Mouse (Mus musculus) MEL (cell line): Measurements from ENCODE around the gene Cabp2. TPM values are rescaled to one million over a fixed set of nuclear protein-coding genes. Genes with fewer than 3 reads are reported as not detected.
"Not testable (repeated sequence)": the region's sequence is repeated elsewhere in the genome, so short reads cannot be mapped to it uniquely, and the experiment has no call there.

Source experiments
- DNase-seq: peaks from one replicate; pipeline ENCODE4 v3.0.0; 2011; ENCODE audit warnings: low read depth, low spot score
- H3K27ac ChIP-seq: 2 replicates; pipeline ENCODE4 v1.5.1; 2012; ENCODE audit warnings: low read depth, mild to moderate bottlenecking, control low read depth, low read length, moderate library complexity; ENCODE audit not compliant: control insufficient read depth
- H3K27me3 ChIP-seq, 2 experiments: fragments of 150-350 bp in 1 of 2; sonication (generic) in 1 of 2; 2 replicates each; pipeline ENCODE4 v1.6.1; 2012; ENCODE audit warnings: low read length in 2 of 2, mild to moderate bottlenecking in 2 of 2, improper control_type of control experiment in 1 of 2, moderate library complexity in 1 of 2; ENCODE audit not compliant: insufficient read depth in 2 of 2, control insufficient read depth in 1 of 2
- H3K36me3 ChIP-seq, 2 experiments: 2 replicates each; pipeline ENCODE4 v1.6.1; 2012 to 2014; ENCODE audit warnings: low read length in 2 of 2, improper control_type of control experiment in 1 of 2, inconsistent platforms in 1 of 2, mild to moderate bottlenecking in 1 of 2; ENCODE audit not compliant: insufficient read depth in 2 of 2, control insufficient read depth in 1 of 2
- H3K4me1 ChIP-seq, 2 experiments: fragments of 150-350 bp in 1 of 2; sonication (generic) in 1 of 2; 2 replicates each; pipeline ENCODE4 v1.6.1; 2012; ENCODE audit warnings: low read length in 2 of 2, improper control_type of control experiment in 1 of 2, mild to moderate bottlenecking in 1 of 2; ENCODE audit not compliant: insufficient read depth in 2 of 2, control insufficient read depth in 1 of 2
- H3K4me3 ChIP-seq, 2 experiments: fragments of 150-350 bp in 1 of 2; sonication (generic) in 1 of 2; 2 replicates each; pipeline ENCODE4 v1.5.1; 2012; ENCODE audit warnings: low read depth in 2 of 2, low read length in 2 of 2, mild to moderate bottlenecking in 2 of 2, moderate library complexity in 2 of 2, control low read depth in 1 of 2, improper control_type of control experiment in 1 of 2; ENCODE audit not compliant: control insufficient read depth in 1 of 2, insufficient read depth in 1 of 2
- H3K79me2 ChIP-seq: 2 replicates; pipeline ENCODE4 v1.6.1; 2012; ENCODE audit warnings: mild to moderate bottlenecking, low read length, moderate library complexity; ENCODE audit not compliant: control insufficient read depth, poor library complexity, insufficient read depth
- H3K9ac ChIP-seq: 2 replicates; pipeline ENCODE4 v1.6.1; 2012; ENCODE audit warnings: low read depth, mild to moderate bottlenecking, control low read depth, low read length, moderate library complexity; ENCODE audit not compliant: control insufficient read depth, poor library complexity, severe bottlenecking
- H3K9me3 ChIP-seq: fragments of 150-350 bp; sonication (generic); replicated peaks from 2 replicates; pipeline ENCODE4 v1.6.1; 2012; ENCODE audit warnings: mild to moderate bottlenecking, low read length, improper control_type of control experiment, moderate library complexity; ENCODE audit not compliant: insufficient read depth
- CTCF ChIP-seq, 3 experiments: IDR thresholded peaks in 2 of 3; conservative IDR thresholded peaks in 1 of 3; 2 replicates each; pipeline ENCODE4 v1.5.1; 2011 to 2012; ENCODE audit warnings: low read length in 3 of 3, low read depth in 2 of 3, mild to moderate bottlenecking in 2 of 3, improper control_type of control experiment in 1 of 3, inconsistent platforms in 1 of 3, mixed read lengths in 1 of 3, moderate library complexity in 1 of 3; ENCODE audit not compliant: control insufficient read depth in 1 of 3, insufficient read depth in 1 of 3, poor library complexity in 1 of 3, severe bottlenecking in 1 of 3
- E2F4 ChIP-seq: IDR thresholded peaks from 2 replicates; pipeline ENCODE4 v1.6.1; 2011; ENCODE audit warnings: low read depth, low read length, improper control_type of control experiment, borderline replicate concordance
- ELF1 ChIP-seq: IDR thresholded peaks from 2 replicates; pipeline ENCODE4 v1.6.1; 2014; ENCODE audit warnings: low read depth, mild to moderate bottlenecking, inconsistent platforms, low read length, improper control_type of control experiment, moderate library complexity
- EP300 ChIP-seq, 2 experiments: IDR thresholded peaks; 2 replicates each; pipeline ENCODE4 v1.6.1; 2011; ENCODE audit warnings: improper control_type of control experiment in 2 of 2, low read length in 2 of 2, low read depth in 1 of 2, mild to moderate bottlenecking in 1 of 2
- GABPA ChIP-seq: IDR thresholded peaks from 2 replicates; pipeline ENCODE4 v1.6.1; 2012; ENCODE audit warnings: low read depth, mild to moderate bottlenecking, inconsistent platforms, low read length, improper control_type of control experiment, moderate library complexity
- HCFC1 ChIP-seq: IDR thresholded peaks from 2 replicates; pipeline ENCODE4 v1.6.1; 2012; ENCODE audit warnings: low read depth, mild to moderate bottlenecking, inconsistent platforms, low read length, improper control_type of control experiment, moderate library complexity
- MAFK ChIP-seq: IDR thresholded peaks from 2 replicates; pipeline ENCODE4 v1.6.1; 2011; ENCODE audit warnings: low read depth, mild to moderate bottlenecking, low read length, improper control_type of control experiment, borderline replicate concordance
- MAX ChIP-seq: IDR thresholded peaks from 2 replicates; pipeline ENCODE4 v1.6.1; 2011; ENCODE audit warnings: low read length, improper control_type of control experiment
- MXI1 ChIP-seq: IDR thresholded peaks from 2 replicates; pipeline ENCODE4 v1.6.1; 2011; ENCODE audit warnings: mild to moderate bottlenecking, low read depth, low read length, improper control_type of control experiment
- NRF1 ChIP-seq: IDR thresholded peaks from 2 replicates; pipeline ENCODE4 v1.6.1; 2014; ENCODE audit warnings: low read depth, mild to moderate bottlenecking, inconsistent platforms, low read length, improper control_type of control experiment, moderate library complexity; ENCODE audit not compliant: poor library complexity, insufficient read depth, severe bottlenecking
- USF1 ChIP-seq: IDR thresholded peaks from 2 replicates; pipeline ENCODE4 v1.6.1; 2014; ENCODE audit warnings: low read depth, mild to moderate bottlenecking, inconsistent platforms, low read length, improper control_type of control experiment, moderate library complexity
- USF2 ChIP-seq, 2 experiments: IDR thresholded peaks; 2 replicates each; pipeline ENCODE4 v1.6.1; 2011 to 2012; ENCODE audit warnings: improper control_type of control experiment in 2 of 2, low read length in 2 of 2, borderline replicate concordance in 1 of 2, inconsistent platforms in 1 of 2, low read depth in 1 of 2, mild to moderate bottlenecking in 1 of 2; ENCODE audit not compliant: insufficient read depth in 1 of 2
- ZMIZ1 ChIP-seq: IDR thresholded peaks from 2 replicates; pipeline ENCODE4 v1.6.1; 2012; ENCODE audit warnings: low read depth, mild to moderate bottlenecking, inconsistent platforms, low read length, improper control_type of control experiment, moderate library complexity
- polyA plus RNA-seq, 2 experiments: library from polyadenylated mRNA; stranded (reverse) in 1 of 2; unstranded in 1 of 2; fragments of >175 nt in 1 of 2; fragments of >200 nt in 1 of 2; gene quantifications; 2 replicates each; pipeline versions ENCODE4 v1.2.1 to v1.2.4; 2012; ENCODE audit warnings: low replicate concordance in 2 of 2, low read depth in 1 of 2; ENCODE audit not compliant: insufficient read length in 2 of 2, insufficient read depth in 1 of 2, missing spikeins in 1 of 2
- total RNA-seq: library from RNA; depleted of rRNA; stranded (reverse); fragments of 300-350 nt; gene quantifications from 2 replicates; pipeline ENCODE4 v1.2.3, GENCODE M21; 2012

Cabp2 gene
- total and polyA plus RNA-seq, 3 experiments = 0.14 TPM; not detected in 2

GRCm38 (mm10) chr19:4059069-4059740 lies 22.2 kb upstream of the Cabp2 start, which contains the start of gene Gstp3:
TSS of gene Gstp3 (minus strand) at chr19:4059569.
- H3K4me3 ChIP-seq = no peak within 1 kb of the TSS
- peaks cover 3 to 10% of the 10 kb centered on the region in 2 experiments; a peak in 3 of 4 replicates for H3K4me1 ChIP-seq
- H3K9ac ChIP-seq = no peak within 1 kb of the TSS
- H3K27me3 ChIP-seq = peaks cover 0 to 3% of the 10 kb centered on the region in 2 experiments; a peak in 1 of 4 replicates
- no peak for TF ChIP-seq ELF1
- TF ChIP-seq MAX = no peak
- no peak for TF ChIP-seq GABPA
- TF ChIP-seq MXI1 = no peak
- no peak for TF ChIP-seq HCFC1
- TF ChIP-seq E2F4 = no peak
- peak; percentile 75; the same call in 1 of the 2 replicates for TF ChIP-seq USF1
- no peak for TF ChIP-seq NRF1
- TF ChIP-seq MAFK = no peak
- no peak for TF ChIP-seq USF2 (IDR thresholded peaks at IDR 0.05; ENCODE audit: borderline replicate concordance in 1 of 2, insufficient read depth in 1 of 2, low read depth in 1 of 2, low read length in 2 of 2)
- TF ChIP-seq EP300 (IDR thresholded peaks at IDR 0.05; ENCODE audit: low read depth in 1 of 2, low read length in 2 of 2) = peak in 1 of 2 experiments; percentile 33; a peak in 1 of 4 replicates
- no peak for TF ChIP-seq ZMIZ1
- peaks cover 0 to 2% of the 10 kb centered on the region in 2 experiments; a peak in 2 of 4 replicates for H3K36me3 ChIP-seq
- no peak within 1 kb of the TSS for H3K27ac ChIP-seq
- H3K9me3 ChIP-seq = no peaks in the 10 kb centered on the region
- peak; percentile 32 for DNase-seq
- no peaks in the 10 kb centered on the region for H3K79me2 ChIP-seq

DNA sequence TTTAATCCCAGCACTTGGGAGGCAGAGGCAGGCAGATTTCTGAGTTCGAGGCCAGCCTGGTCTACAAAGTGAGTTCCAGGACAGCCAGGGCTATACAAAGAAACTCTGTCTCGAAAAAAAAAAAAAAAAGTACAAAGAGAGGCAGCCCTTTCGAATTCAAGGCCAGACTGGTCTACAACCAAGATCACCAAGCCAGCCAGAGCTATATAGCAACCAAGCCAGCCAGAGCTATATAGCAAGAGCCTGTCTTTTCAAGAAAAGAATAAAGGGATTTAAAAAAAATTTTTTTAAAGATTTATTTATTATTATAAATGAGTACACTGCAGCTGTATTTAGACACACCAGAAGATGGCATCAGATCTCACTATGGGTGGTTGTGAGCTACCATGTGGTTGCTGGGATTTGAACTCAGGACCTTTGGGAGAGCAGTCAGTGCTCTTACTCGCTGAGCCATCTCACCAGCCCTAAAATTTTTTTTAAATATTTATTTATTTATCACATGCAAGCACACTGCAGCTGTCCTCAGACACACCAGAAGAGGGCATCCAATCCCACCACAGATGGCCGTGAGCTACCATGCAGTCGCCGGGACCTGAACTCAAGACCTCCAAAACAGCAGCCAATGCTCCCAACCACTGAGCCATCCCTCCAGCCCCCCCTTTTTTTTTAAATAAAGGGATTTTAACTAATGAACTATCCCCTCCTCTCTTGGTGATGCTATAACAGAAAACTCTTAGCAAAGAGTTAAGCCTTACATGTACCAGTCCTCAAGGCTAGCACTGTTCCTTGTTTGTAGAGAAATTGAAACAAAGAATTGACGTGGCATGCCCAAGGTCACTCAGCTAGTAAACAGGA lies 21.1 kb upstream of the Cabp2 start:
- H3K36me3 ChIP-seq, H3K27me3 ChIP-seq, H3K9me3 ChIP-seq, DNase-seq, H3K4me3 ChIP-seq, H3K9ac ChIP-seq: not testable (repeated sequence)
- peaks cover 3 to 10% of the 10 kb centered on the region in 2 experiments; a peak in 3 of 4 replicates for H3K4me1 ChIP-seq
- 0 out of 6 replicates have a peak, but pooled peaks of 1 of the 3 experiments have one; percentile 7 for TF ChIP-seq CTCF (IDR thresholded peaks at IDR 0.05 in 2 of 3, conservative IDR thresholded peaks at IDR 0.05 in 1 of 3; ENCODE audit: control insufficient read depth in 1 of 3, insufficient read depth in 1 of 3, low read depth in 2 of 3, low read length in 3 of 3, poor library complexity in 1 of 3, severe bottlenecking in 1 of 3)
- TF ChIP-seq, all 39 proteins: peak for 1; not testable (repeated sequence) for 38
- H3K27ac ChIP-seq, H3K79me2 ChIP-seq: not testable (repeated sequence)
